Mouse (Mus musculus) spleen, adult 2 months (tissue): ENCODE measurements around the gene Zfp94.

Experiments
- CTCF ChIP-seq: fragments of 200-500 bp; IDR thresholded peaks from 2 replicates; pipeline ENCODE4 v1.5.1; 2011; ENCODE audit warnings: mild to moderate bottlenecking, inconsistent platforms; ENCODE audit not compliant: insufficient read depth, insufficient read length, insufficient replicate concordance; ENCODE audit errors: extremely low read depth
- POLR2A ChIP-seq: fragments of 200-500 bp; IDR thresholded peaks from 2 replicates; pipeline ENCODE4 v1.6.1; 2011; ENCODE audit warnings: low read depth, low read length, inconsistent platforms

DNA sequence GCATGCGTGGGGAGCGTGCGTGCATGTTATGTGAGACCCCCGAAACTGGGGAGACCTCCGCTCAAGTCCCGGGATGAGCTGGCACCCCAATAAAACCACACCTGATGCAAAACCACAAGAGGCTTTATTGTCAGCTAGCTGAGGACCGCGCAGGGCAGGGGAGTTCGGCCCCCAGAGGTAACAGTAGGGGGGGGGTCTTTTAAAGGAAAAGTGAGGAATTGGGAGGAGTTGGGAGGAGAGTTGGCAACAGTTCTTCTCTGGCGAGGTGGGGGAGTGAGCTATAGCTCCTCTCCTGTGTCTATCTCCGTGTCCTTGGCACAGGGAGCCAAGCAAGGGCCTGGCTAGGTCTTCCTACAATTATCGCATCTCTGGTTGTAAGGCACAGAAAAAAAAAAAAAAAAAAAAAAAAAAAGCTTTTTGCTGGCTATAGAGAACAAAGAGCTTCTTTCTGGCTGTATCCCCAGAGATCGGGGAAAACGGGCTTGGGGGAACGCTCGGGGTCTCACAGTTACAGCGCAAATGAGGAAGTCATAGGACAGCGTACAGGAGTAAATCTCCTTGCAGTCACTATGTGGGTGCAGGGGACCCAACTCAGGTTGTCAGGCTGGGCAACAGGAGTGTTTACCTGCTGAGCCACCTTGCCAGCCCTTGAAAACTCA, 16.5 kb downstream of the Zfp94 start:
- TF ChIP-seq CTCF (no peak), POLR2A (no peak)
